Mouse (Mus musculus) hindbrain, embryonic 11.5 days (tissue): Measurements from ENCODE around the gene Srbd1. TPM values are rescaled to one million over a fixed set of nuclear protein-coding genes. Genes with fewer than 3 reads are reported as not detected.

Source experiments
- ATAC-seq: fragments of 200-750 bp; cut with Nextera tagmentation; 2 replicates; pipeline ENCODE4 v1.8.0; 2017; ENCODE audit warnings: mild to moderate bottlenecking, moderate TSS enrichment, moderate library complexity; ENCODE audit not compliant: low FRiP score
- DNase-seq: peaks from one replicate; pipeline ENCODE4 v3.0.0-alpha.2; 2015; ENCODE audit warnings: low spot score
- H3K27ac ChIP-seq: fragments of 300-500 bp; sonication (generic); 2 replicates; pipeline ENCODE4 v1.5.1; 2014; ENCODE audit warnings: mild to moderate bottlenecking, low read depth, low read length
- H3K27me3 ChIP-seq: fragments of 300-500 bp; sonication (generic); 2 replicates; pipeline ENCODE4 v1.6.1; 2014; ENCODE audit warnings: mild to moderate bottlenecking, low read length, moderate library complexity, mixed read lengths; ENCODE audit not compliant: control insufficient read depth, insufficient read depth
- H3K36me3 ChIP-seq: fragments of 300-500 bp; sonication (generic); 2 replicates; pipeline ENCODE4 v1.6.1; 2014; ENCODE audit warnings: mild to moderate bottlenecking, low read length, moderate library complexity, mixed read lengths; ENCODE audit not compliant: control insufficient read depth, insufficient read depth
- H3K4me1 ChIP-seq: fragments of 300-500 bp; sonication (generic); replicated peaks from 2 replicates; pipeline ENCODE4 v1.6.1; 2014; ENCODE audit warnings: low read length, mixed read lengths; ENCODE audit not compliant: control insufficient read depth, insufficient read depth
- H3K4me2 ChIP-seq: fragments of 300-500 bp; sonication (generic); replicated peaks from 2 replicates; pipeline ENCODE4 v1.6.1; 2014; ENCODE audit warnings: mild to moderate bottlenecking, low read depth, low read length
- H3K4me3 ChIP-seq: fragments of 300-500 bp; sonication (generic); 2 replicates; pipeline ENCODE4 v1.5.1; 2014; ENCODE audit warnings: low read depth, low read length
- H3K9ac ChIP-seq: fragments of 300-500 bp; sonication (generic); 2 replicates; pipeline ENCODE4 v1.6.1; 2014; ENCODE audit warnings: low read depth, low read length
- H3K9me3 ChIP-seq: fragments of 300-500 bp; sonication (generic); 2 replicates; pipeline ENCODE4 v1.6.1; 2016; ENCODE audit warnings: low read length; ENCODE audit not compliant: control insufficient read depth
- WGBS: fragments of 180-500 bp; shearing (Covaris S2); extraction: QIAGEN DNeasy Blood & Tissue Kit; methylation state at CpG from one replicate; pipeline ENCODE4 v1.1.7; 2014; 5-methylcytosine and 5-hydroxymethylcytosine counted together
- polyA plus RNA-seq: library from polyadenylated mRNA; unstranded; fragments of >200 nt; fragmentation: Nextera tagmentation; extraction: Ambion mirVana; gene quantifications from 2 replicates; pipeline ENCODE4 v1.2.1, GENCODE M21; 2014

Gene Srbd1
- polyA plus RNA-seq, 1 experiment from 2014 or later = 12.6 TPM

- 93% methylated on average over 5 of the region's 5 CpGs for WGBS
- Histone ChIP-seq H3K4me1 (no peaks in the 10 kb centered on the region), H3K36me3 (no peaks in the 10 kb centered on the region), H3K27ac (no peak overlapping the region), H3K27me3 (no peaks in the 10 kb centered on the region), H3K4me2 (no peak overlapping the region), H3K4me3 (no peak overlapping the region), H3K9ac (no peak overlapping the region), H3K9me3 (no peaks in the 10 kb centered on the region)
- ATAC-seq = no peak
- DNase-seq = no peak
These were observed 123.7 kb downstream of the Srbd1 start for GRCm38 (mm10) chr17:86021231-86021630.

GRCm38 (mm10) chr17:86019793-86020192, 125.2 kb downstream of the Srbd1 start:
- H3K27ac ChIP-seq = no peak overlapping the region
- no peak overlapping the region for H3K9ac ChIP-seq
- H3K36me3 ChIP-seq = no peaks in the 10 kb centered on the region
- no peaks in the 10 kb centered on the region for H3K4me1 ChIP-seq
- H3K9me3 ChIP-seq = no peaks in the 10 kb centered on the region
- no peak overlapping the region for H3K4me2 ChIP-seq
- no peak overlapping the region for H3K4me3 ChIP-seq
- DNase-seq (no peak), ATAC-seq (no peak)
- H3K27me3 ChIP-seq = no peaks in the 10 kb centered on the region
- WGBS = 90% methylated on average over 1 of the region's 1 CpGs

- H3K9me3 ChIP-seq = no peaks in the 10 kb centered on the region
- WGBS = 86% methylated on average over 4 of the region's 4 CpGs
- no peak overlapping the region for H3K9ac ChIP-seq
- no peak overlapping the region for H3K4me3 ChIP-seq
- H3K4me2 ChIP-seq = no peak overlapping the region
- H3K27ac ChIP-seq = no peak overlapping the region
- no peaks in the 10 kb centered on the region for H3K4me1 ChIP-seq
- ATAC-seq (no peak), DNase-seq (no peak)
- no peaks in the 10 kb centered on the region for H3K36me3 ChIP-seq
- H3K27me3 ChIP-seq = no peaks in the 10 kb centered on the region
These were observed 130.7 kb downstream of the Srbd1 start for GRCm38 (mm10) chr17:86014246-86014645.

GRCm38 (mm10) chr17:86012576-86012975, 132.4 kb downstream of the Srbd1 start:
- no peaks in the 10 kb centered on the region for H3K9me3 ChIP-seq
- no peak overlapping the region for H3K27ac ChIP-seq
- no peak overlapping the region for H3K4me2 ChIP-seq
- no peaks in the 10 kb centered on the region for H3K36me3 ChIP-seq
- ATAC-seq (no peak), DNase-seq (no peak)
- no peak overlapping the region for H3K4me3 ChIP-seq
- no peaks in the 10 kb centered on the region for H3K4me1 ChIP-seq
- 88% methylated on average over 1 of the region's 1 CpGs for WGBS
- no peak overlapping the region for H3K9ac ChIP-seq
- no peaks in the 10 kb centered on the region for H3K27me3 ChIP-seq

GRCm38 (mm10) chr17:86011849-86012248, 133.1 kb downstream of the Srbd1 start:
- Histone ChIP-seq H3K36me3 (no peaks in the 10 kb centered on the region), H3K9ac (no peak overlapping the region), H3K27me3 (no peaks in the 10 kb centered on the region), H3K9me3 (no peaks in the 10 kb centered on the region), H3K4me3 (no peak overlapping the region), H3K27ac (no peak overlapping the region), H3K4me2 (no peak overlapping the region), H3K4me1 (no peaks in the 10 kb centered on the region)
- DNase-seq = no peak
- 94% methylated on average over 3 of the region's 3 CpGs for WGBS
- ATAC-seq = no peak

- no peaks in the 10 kb centered on the region for H3K27me3 ChIP-seq
- H3K4me3 ChIP-seq = no peak overlapping the region
- no peak overlapping the region for H3K9ac ChIP-seq
- no peaks in the 10 kb centered on the region for H3K4me1 ChIP-seq
- WGBS = 61% methylated on average over 10 of the region's 10 CpGs
- H3K4me2 ChIP-seq = no peak overlapping the region
- DNase-seq = no peak
- ATAC-seq = no peak
- no peaks in the 10 kb centered on the region for H3K9me3 ChIP-seq
- H3K27ac ChIP-seq = no peak overlapping the region
- no peaks in the 10 kb centered on the region for H3K36me3 ChIP-seq
These were observed 136.6 kb downstream of the Srbd1 start for GRCm38 (mm10) chr17:86008401-86008800.

- Histone ChIP-seq H3K36me3 (no peaks in the 10 kb centered on the region), H3K27ac (no peak overlapping the region)
- WGBS = 95% methylated on average over 6 of the region's 6 CpGs
These were observed 142.9 kb downstream of the Srbd1 start for GRCm38 (mm10) chr17:86002113-86002512.

GRCm38 (mm10) chr17:86001667-86002066, 143.3 kb downstream of the Srbd1 start:
- H3K27me3 ChIP-seq = no peaks in the 10 kb centered on the region
- no peaks in the 10 kb centered on the region for H3K9me3 ChIP-seq
- 95% methylated on average over 5 of the region's 5 CpGs for WGBS
- no peaks in the 10 kb centered on the region for H3K4me1 ChIP-seq
- H3K9ac ChIP-seq = no peak overlapping the region
- DNase-seq (no peak), ATAC-seq (no peak)
- no peaks in the 10 kb centered on the region for H3K36me3 ChIP-seq
- H3K4me3 ChIP-seq = no peak overlapping the region
- H3K27ac ChIP-seq = no peak overlapping the region
- no peak overlapping the region for H3K4me2 ChIP-seq

More at GRCm38 (mm10) chr17:86002113-86002512, 142.9 kb downstream of the Srbd1 start:
- no peaks in the 10 kb centered on the region for H3K27me3 ChIP-seq
- no peak overlapping the region for H3K4me2 ChIP-seq
- no peak for ATAC-seq
- H3K4me1 ChIP-seq = no peaks in the 10 kb centered on the region
- DNase-seq = no peak
- H3K9ac ChIP-seq = no peak overlapping the region
- no peaks in the 10 kb centered on the region for H3K9me3 ChIP-seq
- no peak overlapping the region for H3K4me3 ChIP-seq

- Histone ChIP-seq H3K4me3 (no peak overlapping the region), H3K27me3 (no peaks in the 10 kb centered on the region), H3K27ac (no peak overlapping the region), H3K4me2 (no peak overlapping the region), H3K9me3 (no peaks in the 10 kb centered on the region), H3K36me3 (no peaks in the 10 kb centered on the region), H3K9ac (no peak overlapping the region), H3K4me1 (no peaks in the 10 kb centered on the region)
- ATAC-seq (no peak), DNase-seq (no peak)
- WGBS = 89% methylated on average over 2 of the region's 2 CpGs
These were observed 149.2 kb downstream of the Srbd1 start for GRCm38 (mm10) chr17:85995727-85996126.
